In genomic region chr11:100623867-100624266, GRCm38 (mm10) we compare ENCODE assay signal across 8 mouse cellular contexts. TPM values are rescaled to one million over a fixed set of nuclear protein-coding genes. Genes with fewer than 3 reads are reported as not detected.
DNase-seq lines count a peak whose midpoint lies in the region; ATAC-seq and TF ChIP-seq lines count a peak whose summit lies in the region.

No protein-coding gene starts in this region.

- no peak for ATAC-seq in hindbrain, embryonic 12.5 days (ENCODE audit: low FRiP score)
- no peak for ATAC-seq in limb, embryonic 14.5 days (ENCODE audit: low FRiP score, low read depth)
- no peak for ATAC-seq in midbrain, postnatal 0 days (ENCODE audit: low FRiP score)

- peak; percentile 69 for DNase-seq in adrenal gland, postnatal 14 days
- no peak for DNase-seq in adrenal gland, adult 2 months
- peak; percentile 66 for DNase-seq in brain, embryonic 14.5 days (ENCODE audit: low read depth)
- peak; percentile 49 for DNase-seq in limb, embryonic 14.5 days (ENCODE audit: low spot score)
- no peak for DNase-seq in midbrain, postnatal 0 days (ENCODE audit: low spot score)
- no peak for DNase-seq in ovary, postnatal 10 days (ENCODE audit: low spot score)
- no peak for DNase-seq in embryo, embryonic 10 days (ENCODE audit: low spot score)

- WGBS in hindbrain, embryonic 12.5 days = 62% methylated on average over 5 of the region's 5 CpGs
- 37% methylated on average over 5 of the region's 5 CpGs for WGBS in limb, embryonic 14.5 days
- WGBS in midbrain, postnatal 0 days = 60% methylated on average over 5 of the region's 5 CpGs

- TF ChIP-seq POLR2A in brain, embryonic 14.5 days (IDR thresholded peaks at IDR 0.05; ENCODE audit: borderline replicate concordance, extremely low read depth, insufficient read depth, insufficient read length, poor library complexity, severe bottlenecking) = no peak
- no peak for TF ChIP-seq POLR2A in limb, embryonic 14.5 days (IDR thresholded peaks at IDR 0.05; ENCODE audit: borderline replicate concordance, extremely low read depth, insufficient read depth, insufficient read length)

- H3K36me3 ChIP-seq in hindbrain, embryonic 12.5 days = peaks cover 27% of the 10 kb centered on the region
- H3K36me3 ChIP-seq in limb, embryonic 14.5 days (ENCODE audit: control insufficient read depth, insufficient read depth, low read length) = peaks cover 26% of the 10 kb centered on the region
- peaks cover 13% of the 10 kb centered on the region for H3K36me3 ChIP-seq in midbrain, postnatal 0 days (ENCODE audit: insufficient read depth, low read length)

- H3K9me3 ChIP-seq in hindbrain, embryonic 12.5 days (replicated peaks) = no peaks in the 10 kb centered on the region
- H3K9me3 ChIP-seq in limb, embryonic 14.5 days (ENCODE audit: control insufficient read depth, low read length) = no peaks in the 10 kb centered on the region
- H3K9me3 ChIP-seq in midbrain, postnatal 0 days (ENCODE audit: low read length) = no peaks in the 10 kb centered on the region

- H3K4me1 ChIP-seq in hindbrain, embryonic 12.5 days = peaks cover 24% of the 10 kb centered on the region
- H3K4me1 ChIP-seq in limb, embryonic 14.5 days (ENCODE audit: control insufficient read depth, insufficient read depth, low read length) = peaks cover 16% of the 10 kb centered on the region
- no peaks in the 10 kb centered on the region; the same call in 1 of the 2 replicates for H3K4me1 ChIP-seq in midbrain, postnatal 0 days (ENCODE audit: insufficient read depth, low read length)

- TF ChIP-seq CTCF in brain, embryonic 14.5 days (IDR thresholded peaks at IDR 0.05; ENCODE audit: borderline replicate concordance, extremely low read depth, insufficient read depth, insufficient read length) = no peak
- TF ChIP-seq CTCF in midbrain, postnatal 0 days (IDR thresholded peaks at IDR 0.05) = no peak

- H3K9ac ChIP-seq in hindbrain, embryonic 12.5 days = 0 out of 2 replicates have a peak overlapping the region, but pooled peaks have one; percentile 3
- no peak overlapping the region for H3K9ac ChIP-seq in limb, embryonic 14.5 days (ENCODE audit: low read depth, low read length, severe bottlenecking)
- H3K9ac ChIP-seq in midbrain, postnatal 0 days (replicated peaks; ENCODE audit: low read length, poor library complexity, severe bottlenecking) = 0 out of 2 replicates have a peak overlapping the region, but pooled peaks have one; percentile 33

- H3K4me3 ChIP-seq in hindbrain, embryonic 12.5 days = peak overlapping the region; percentile 67; the same call in 1 of the 2 replicates
- H3K4me3 ChIP-seq in limb, embryonic 14.5 days (replicated peaks; ENCODE audit: low read length) = peak overlapping the region; percentile 73
- peak overlapping the region; percentile 76 for H3K4me3 ChIP-seq in midbrain, postnatal 0 days (ENCODE audit: low read depth, low read length)

- H3K4me2 ChIP-seq in hindbrain, embryonic 12.5 days (replicated peaks) = peak overlapping the region; percentile 71
- peak overlapping the region; percentile 52 for H3K4me2 ChIP-seq in limb, embryonic 14.5 days (replicated peaks; ENCODE audit: low read depth, low read length, severe bottlenecking)
- peak overlapping the region; percentile 62 for H3K4me2 ChIP-seq in midbrain, postnatal 0 days (ENCODE audit: low read depth, low read length, poor library complexity, severe bottlenecking)

- no peaks in the 10 kb centered on the region for H3K27me3 ChIP-seq in hindbrain, embryonic 12.5 days
- no peaks in the 10 kb centered on the region for H3K27me3 ChIP-seq in limb, embryonic 14.5 days (ENCODE audit: control insufficient read depth, insufficient read depth, low read length)
- H3K27me3 ChIP-seq in midbrain, postnatal 0 days (ENCODE audit: insufficient read depth, low read length) = no peaks in the 10 kb centered on the region

- no peak overlapping the region for H3K27ac ChIP-seq in hindbrain, embryonic 12.5 days
- no peak overlapping the region for H3K27ac ChIP-seq in limb, embryonic 14.5 days (replicated peaks; ENCODE audit: low read depth, low read length)
- H3K27ac ChIP-seq in midbrain, postnatal 0 days (ENCODE audit: low read depth, low read length) = no peak overlapping the region

RNA-seq across cellular contexts. Expression of gene Dnajc7, which starts 3.9 kb away (rescaled TPM):
- 217 and 264 TPM in 2 replicates for total RNA-seq in adrenal gland, postnatal 14 days (2021)
- total RNA-seq in adrenal gland, adult 2 months (2021) = 100 to 1,000 TPM; 174 to 177 TPM
- 9.3 and 11.7 TPM in 2 replicates for polyA plus RNA-seq in adrenal gland, adult 2 months (2012; rRNA removed)
- polyA plus RNA-seq in brain, embryonic 14.5 days (2012; rRNA removed) = 139 and 201 TPM in 2 replicates
- polyA plus RNA-seq in hindbrain, embryonic 12.5 days (2016; fragmentation: Nextera tagmentation; extraction: Ambion mirVana) = 307 and 311 TPM in 2 replicates
- 179 and 225 TPM in 2 replicates for polyA plus RNA-seq in limb, embryonic 14.5 days (2012; rRNA removed)
- polyA plus RNA-seq in limb, embryonic 14.5 days (2014; fragmentation: Nextera tagmentation; extraction: Ambion mirVana) = 73.3 and 74.1 TPM in 2 replicates
- total RNA-seq in midbrain, postnatal 0 days (2014; rRNA removed) = 67.1 and 75.9 TPM in 2 replicates
- polyA plus RNA-seq in midbrain, postnatal 0 days (2015; fragmentation: Nextera tagmentation; extraction: Ambion mirVana) = 228 and 234 TPM in 2 replicates

RNA-seq across cellular contexts. Expression of gene Nkiras2, which starts 4.8 kb away (rescaled TPM):
- total RNA-seq in adrenal gland, postnatal 14 days (2021) = 41.1 and 44.4 TPM in 2 replicates
- 10 to 100 TPM; 32.5 to 36.0 TPM for total RNA-seq in adrenal gland, adult 2 months (2021)
- polyA plus RNA-seq in adrenal gland, adult 2 months (2012; rRNA removed) = 50.9 and 59.4 TPM in 2 replicates
- 111 and 119 TPM in 2 replicates for polyA plus RNA-seq in brain, embryonic 14.5 days (2012; rRNA removed)
- 101 and 109 TPM in 2 replicates for polyA plus RNA-seq in hindbrain, embryonic 12.5 days (2016; fragmentation: Nextera tagmentation; extraction: Ambion mirVana)
- polyA plus RNA-seq in limb, embryonic 14.5 days (2012; rRNA removed) = 68.7 and 90.5 TPM in 2 replicates
- 76.4 and 82.9 TPM in 2 replicates for polyA plus RNA-seq in limb, embryonic 14.5 days (2014; fragmentation: Nextera tagmentation; extraction: Ambion mirVana)
- 106 and 125 TPM in 2 replicates for total RNA-seq in midbrain, postnatal 0 days (2014; rRNA removed)
- 80.9 and 89.3 TPM in 2 replicates for polyA plus RNA-seq in midbrain, postnatal 0 days (2015; fragmentation: Nextera tagmentation; extraction: Ambion mirVana)

RNA-seq across cellular contexts. Expression of gene Cnp, which starts 49.2 kb away (rescaled TPM):
- total RNA-seq in adrenal gland, postnatal 14 days (2021) = 35.5 and 38.4 TPM in 2 replicates
- 10 to 100 TPM; 38.3 to 55.4 TPM for total RNA-seq in adrenal gland, adult 2 months (2021)
- polyA plus RNA-seq in adrenal gland, adult 2 months (2012; rRNA removed) = 29.4 and 36.5 TPM in 2 replicates
- 18.1 and 22.4 TPM in 2 replicates for polyA plus RNA-seq in brain, embryonic 14.5 days (2012; rRNA removed)
- 29.1 and 29.2 TPM in 2 replicates for polyA plus RNA-seq in hindbrain, embryonic 12.5 days (2016; fragmentation: Nextera tagmentation; extraction: Ambion mirVana)
- polyA plus RNA-seq in limb, embryonic 14.5 days (2012; rRNA removed) = 15.9 and 17.0 TPM in 2 replicates
- 21.3 and 26.0 TPM in 2 replicates for polyA plus RNA-seq in limb, embryonic 14.5 days (2014; fragmentation: Nextera tagmentation; extraction: Ambion mirVana)
- 54.7 and 68.8 TPM in 2 replicates for total RNA-seq in midbrain, postnatal 0 days (2014; rRNA removed)
- 65.3 and 76.0 TPM in 2 replicates for polyA plus RNA-seq in midbrain, postnatal 0 days (2015; fragmentation: Nextera tagmentation; extraction: Ambion mirVana)

Comparison
In these comparisons a context has a peak if more than half of its experiments do, and no peak if none do; other contexts are left out.
1. DNase-seq: peak in adrenal gland, postnatal 14 days (single experiment), brain, embryonic 14.5 days (single experiment) and limb, embryonic 14.5 days (single experiment); none in adrenal gland, adult 2 months (single experiment), midbrain, postnatal 0 days (single experiment), ovary, postnatal 10 days (single experiment) and embryo, embryonic 10 days (single experiment).
2. Peak in every context shown above with its lines, with median percentiles within 50 percentile points of each other: H3K4me2 ChIP-seq and H3K4me3 ChIP-seq.